Mouse (Mus musculus) megakaryocyte, embryonic 14.5 days (primary cell): ENCODE results near the gene Rnf183.

Source experiments
- FLI1 ChIP-seq: IDR thresholded peaks from 2 replicates; pipeline ENCODE4 v1.6.1; 2012; ENCODE audit warnings: low read length, inconsistent platforms, mixed read lengths
- GATA1 ChIP-seq: IDR thresholded peaks from 3 replicates; pipeline ENCODE4 v1.6.1; 2012; ENCODE audit warnings: mixed read lengths, low read length, inconsistent platforms, borderline replicate concordance

DNA sequence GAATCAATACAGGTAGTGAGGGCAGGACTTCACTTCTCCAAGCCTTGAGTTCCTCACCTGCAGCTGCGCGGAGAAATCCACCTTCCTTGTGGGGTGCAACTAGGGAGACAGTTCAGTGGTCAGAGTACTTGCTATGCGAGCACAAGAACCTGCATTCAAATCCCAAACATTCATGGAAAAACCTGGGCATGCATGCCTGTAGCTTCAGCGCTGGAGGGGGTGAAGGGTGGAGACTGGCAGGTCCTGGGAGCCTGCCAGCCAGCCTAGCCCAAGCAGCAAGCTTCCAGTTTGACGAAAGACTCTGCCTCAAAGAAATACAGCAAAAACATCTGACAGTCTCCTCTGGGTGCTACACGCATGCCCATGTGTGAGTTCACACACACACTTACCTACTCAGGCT is at the start of gene Rnf183:
- no peak for TF ChIP-seq GATA1
- TF ChIP-seq FLI1: no peak
